Mouse (Mus musculus) right cerebral cortex, postnatal 14 days (tissue): Measurements from ENCODE around the gene Aff1.

ENCODE experiments used
- DNase-seq: peaks from one replicate; pipeline ENCODE4 v3.0.0; 2022

Aff1 gene

DNA sequence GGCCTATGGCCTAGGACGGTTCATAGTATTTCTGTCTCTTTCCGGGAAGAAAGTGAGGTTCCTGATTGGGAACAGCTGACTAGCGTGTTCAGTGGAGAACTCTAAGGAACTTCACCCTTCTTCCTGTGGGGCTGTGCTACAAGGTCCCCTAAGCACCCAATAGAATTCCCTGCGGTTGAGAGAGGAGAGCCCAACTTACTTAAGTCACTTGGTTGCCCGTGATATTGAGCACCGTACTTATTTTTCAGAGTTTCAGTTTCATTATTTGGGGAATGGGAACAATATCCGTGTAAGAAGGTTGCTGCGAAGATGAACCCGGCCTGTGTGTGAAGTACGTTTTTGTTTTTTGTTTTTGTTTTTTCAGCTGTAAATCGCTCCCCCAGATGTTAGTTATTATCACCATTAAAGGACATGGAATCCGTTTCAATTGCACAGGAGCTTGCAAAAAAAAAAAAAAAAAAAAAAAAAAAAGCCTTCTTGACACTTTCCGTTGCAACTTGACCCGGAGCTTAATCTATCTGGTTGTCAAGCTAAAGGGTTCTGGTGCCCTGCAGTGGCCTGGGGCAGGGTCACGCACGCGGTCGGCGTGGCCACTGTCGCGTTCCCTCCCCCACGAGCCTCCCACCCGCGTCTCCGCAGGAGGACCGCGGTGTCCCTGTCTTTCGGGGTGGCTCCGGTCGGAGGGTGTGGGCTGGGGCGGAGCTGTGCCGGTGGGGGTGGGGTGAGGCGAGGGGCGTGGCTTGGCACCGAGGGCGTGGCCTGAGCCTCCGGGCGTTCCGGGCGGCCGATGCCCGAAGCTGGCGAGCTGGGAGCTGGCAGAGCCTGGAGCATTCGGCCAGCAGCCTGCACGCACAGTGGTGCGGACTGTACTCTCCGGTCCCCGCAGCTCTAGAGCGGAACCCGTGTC is at the start of gene Aff1:
Gene Aff1, plus strand, starts transcription at position 751 of the 907 bp plus-strand sequence.
- peak; percentile 71 for DNase-seq

GRCm38 (mm10) chr5:103644167-103644566 is 48.0 kb upstream of the Aff1 start:
- DNase-seq: no peak

DNA sequence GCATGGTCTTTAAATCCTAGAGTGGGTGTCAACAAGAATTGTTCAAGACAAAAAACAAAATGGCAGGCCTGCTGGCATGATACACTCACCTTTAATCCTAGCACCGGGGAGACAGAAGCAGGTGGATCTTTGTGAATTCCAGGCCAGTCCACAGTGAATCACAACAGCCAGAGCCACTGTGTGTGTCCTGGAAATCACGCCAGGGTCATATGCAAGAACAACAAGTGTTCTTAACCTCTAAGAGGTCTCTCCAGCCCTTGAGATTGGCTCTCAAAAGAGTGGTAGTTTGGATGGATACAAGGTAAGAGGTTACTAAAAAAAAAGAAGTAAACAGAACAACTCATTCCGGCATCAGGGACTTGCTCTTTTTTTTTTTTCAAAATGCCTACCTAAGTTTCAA is 44.9 kb upstream of the Aff1 start:
- DNase-seq: no peak

- peak; percentile 23 for DNase-seq
These were observed 37.9 kb upstream of the Aff1 start for GRCm38 (mm10) chr5:103654225-103654624.

- DNase-seq: no peak
These were observed 37.4 kb upstream of the Aff1 start for GRCm38 (mm10) chr5:103654780-103655179.

DNA sequence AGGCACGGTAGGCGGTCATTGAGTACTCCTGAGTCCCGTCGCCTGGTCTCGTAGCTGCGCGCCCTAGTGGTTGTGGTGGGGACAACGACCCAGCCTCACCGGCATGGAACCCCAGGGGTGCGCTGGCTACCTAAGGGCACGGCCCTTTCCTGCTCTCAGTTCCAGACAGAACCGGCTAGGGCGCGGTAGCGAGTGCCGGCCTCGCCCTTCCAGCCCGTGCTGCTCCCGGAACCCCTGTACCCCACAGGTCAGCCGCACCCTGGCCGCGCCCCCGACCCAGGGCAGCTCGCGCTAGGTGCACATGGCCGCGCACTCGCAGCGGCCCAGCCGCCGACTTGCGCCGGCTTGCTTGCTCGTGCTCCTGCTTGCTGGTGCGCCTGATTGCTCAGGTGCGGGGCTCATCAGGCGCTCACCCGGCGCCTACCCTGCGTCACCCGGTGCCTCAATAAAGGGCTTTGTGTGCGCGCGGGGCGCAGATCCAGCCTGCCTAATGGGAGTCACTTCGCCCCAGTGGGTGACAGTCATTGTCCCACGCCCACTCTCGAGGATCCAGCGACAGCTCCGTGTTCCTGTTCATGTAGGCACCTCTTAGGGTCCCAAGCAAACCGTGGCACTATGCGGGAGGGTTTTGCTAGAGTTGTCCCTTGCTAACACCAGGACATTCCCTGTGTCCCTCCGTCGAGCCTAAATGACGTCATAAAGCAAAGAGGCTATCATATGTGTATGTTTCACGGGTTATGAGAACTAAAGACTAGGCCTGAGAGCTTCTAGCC is 36.6 kb upstream of the Aff1 start, which contains the start of gene 1700016H13Rik:
Gene 1700016H13Rik, minus strand, starts transcription at position 665 of the 773 bp plus-strand sequence.
- peak; percentile 57 for DNase-seq

- peak; percentile 18 for DNase-seq
These were observed 33.3 kb upstream of the Aff1 start for GRCm38 (mm10) chr5:103658921-103659320.

DNA sequence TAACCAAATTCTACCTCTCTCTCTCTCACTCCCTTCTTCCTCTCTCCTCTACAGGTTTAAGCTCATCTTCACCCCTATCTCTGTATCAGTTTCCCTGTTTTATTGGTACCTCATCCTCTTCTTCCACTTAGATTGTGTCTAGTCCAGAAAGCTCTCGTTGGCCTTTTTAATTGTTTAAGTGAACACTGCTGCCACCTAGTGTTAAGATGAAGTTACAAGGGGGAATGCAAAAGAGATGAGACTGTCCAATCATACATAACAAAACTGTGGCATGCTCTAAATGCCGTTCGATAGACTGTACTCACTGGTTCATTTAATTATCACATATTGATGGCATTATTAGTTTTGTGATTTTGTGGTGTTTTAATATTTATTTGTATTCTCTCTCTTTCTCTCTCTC is 32.6 kb upstream of the Aff1 start:
- no peak for DNase-seq

- no peak for DNase-seq
These were observed 27.2 kb upstream of the Aff1 start for GRCm38 (mm10) chr5:103664932-103665331.

DNA sequence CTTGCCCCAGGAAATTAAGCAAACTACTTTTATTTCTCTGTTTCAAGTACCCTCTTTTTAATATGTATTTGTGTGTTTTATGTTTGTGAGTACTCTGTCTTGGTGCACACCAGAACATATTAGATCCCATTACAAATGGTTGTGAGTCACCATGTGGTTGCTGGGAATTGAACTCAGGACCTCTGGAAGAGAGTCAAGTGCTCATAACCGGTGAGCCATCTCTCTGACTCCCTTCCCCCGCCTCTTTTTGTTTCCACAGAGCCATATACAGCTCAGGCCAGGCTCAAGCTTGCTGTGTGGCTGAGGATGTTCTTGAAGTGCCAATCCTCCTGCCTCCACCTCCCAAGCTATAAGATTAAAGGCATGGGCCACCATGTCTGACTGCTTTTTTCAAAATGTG is 26.3 kb upstream of the Aff1 start:
- no peak for DNase-seq

- DNase-seq: no peak
These were observed 20.3 kb upstream of the Aff1 start for GRCm38 (mm10) chr5:103671858-103672257.

DNA sequence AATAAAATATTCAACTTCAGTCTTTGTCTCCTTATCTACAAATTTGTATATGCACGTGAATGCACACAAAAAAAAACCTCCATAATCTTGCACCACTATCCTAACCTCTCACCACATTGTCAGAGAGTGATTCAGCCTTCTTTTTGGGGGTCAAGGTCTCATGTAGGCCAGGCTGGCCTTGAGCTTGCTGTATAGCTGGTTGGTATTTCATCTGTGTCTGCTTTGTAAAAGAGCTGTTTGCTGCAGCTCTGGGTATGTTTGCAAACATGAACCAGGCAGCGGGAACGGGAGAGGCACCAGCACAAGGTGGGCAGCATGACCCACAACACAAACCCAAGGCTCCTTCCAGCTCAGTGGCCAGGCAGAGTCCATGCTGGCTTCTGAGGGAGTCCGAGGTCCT is 18.6 kb upstream of the Aff1 start:
- DNase-seq: no peak

- no peak for DNase-seq
These were observed 17.7 kb upstream of the Aff1 start for GRCm38 (mm10) chr5:103674482-103674881.

GRCm38 (mm10) chr5:103676289-103676881 is 15.8 kb upstream of the Aff1 start:
- no peak for DNase-seq

DNA sequence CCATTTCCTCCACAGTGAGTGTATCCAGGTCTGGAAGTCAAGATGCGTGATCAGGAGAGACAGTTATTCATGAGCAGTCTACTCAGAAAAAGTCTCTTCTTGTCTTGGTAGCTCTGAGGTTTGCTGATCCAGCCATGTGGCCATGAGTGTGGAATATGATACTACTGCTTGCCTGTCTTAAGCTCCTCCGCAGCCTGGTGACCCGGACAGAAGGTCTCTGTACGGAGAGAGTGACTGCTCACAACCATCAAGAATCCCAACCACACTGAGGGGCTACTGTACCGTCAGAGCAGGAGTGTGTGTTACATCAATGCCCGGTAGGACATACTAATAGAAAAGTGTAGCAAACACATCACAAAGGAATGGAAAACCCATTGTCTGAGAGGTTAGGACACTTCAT is 14.3 kb upstream of the Aff1 start:
- no peak for DNase-seq

GRCm38 (mm10) chr5:103678974-103679373 is 13.2 kb upstream of the Aff1 start:
- DNase-seq: no peak

DNA sequence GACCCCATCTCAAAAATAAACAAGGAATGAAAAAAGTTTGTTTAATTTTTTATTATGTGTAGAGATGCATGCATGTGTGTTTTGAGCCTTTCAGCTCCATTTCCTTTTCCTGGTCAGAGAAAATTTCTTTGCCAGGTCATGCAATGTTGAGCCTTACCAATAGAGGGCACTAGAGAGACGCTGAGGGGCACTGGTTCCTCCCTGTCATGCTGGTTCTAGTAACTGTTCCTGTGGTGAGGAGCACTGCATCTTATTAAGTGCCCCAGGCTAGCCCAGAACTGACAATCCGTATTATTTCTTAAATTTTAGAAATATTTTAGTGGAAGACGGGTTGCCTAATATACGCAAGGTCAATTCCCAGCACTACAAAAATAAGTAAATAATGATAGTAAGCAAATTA is 11.8 kb upstream of the Aff1 start:
- DNase-seq: no peak

DNA sequence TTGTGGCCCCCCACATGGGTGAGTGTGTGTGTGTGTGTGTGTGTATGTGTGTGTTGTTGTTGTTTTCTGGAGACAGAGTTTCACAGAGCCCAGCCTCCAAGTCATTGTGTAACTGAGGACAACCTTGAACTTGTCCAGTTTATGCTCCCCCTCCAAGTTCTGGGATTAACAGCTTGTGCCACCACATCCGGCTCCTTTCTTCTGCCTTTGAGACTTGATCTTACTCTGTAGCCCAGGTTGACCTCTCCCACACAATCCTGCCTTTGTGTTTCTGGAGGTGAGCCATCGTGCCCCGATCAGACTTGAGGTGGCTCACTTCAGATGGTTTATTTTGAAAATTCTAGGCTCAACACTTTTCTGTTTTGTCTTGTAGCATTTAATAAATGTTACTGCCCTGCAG is 10.3 kb upstream of the Aff1 start:
- no peak for DNase-seq

DNA sequence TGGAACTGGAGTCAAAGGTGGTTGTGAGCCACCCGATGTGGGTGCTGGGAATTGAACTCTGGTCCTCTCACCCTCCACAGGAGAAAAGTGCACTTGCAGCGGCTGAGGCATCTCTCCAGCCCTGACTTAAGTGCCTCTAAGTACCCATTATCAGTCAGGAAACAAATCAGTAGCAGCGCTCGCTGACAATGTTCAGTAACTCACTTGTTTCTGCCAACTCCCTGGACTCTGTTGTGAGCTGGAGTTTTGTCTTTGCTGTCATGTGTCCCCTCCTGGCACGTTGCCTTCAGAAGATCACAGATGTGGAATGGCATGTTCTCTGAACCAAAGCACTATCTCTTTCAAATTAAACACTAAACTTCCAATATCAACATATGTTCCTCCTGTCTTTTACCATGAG is 2.5 kb upstream of the Aff1 start:
- no peak for DNase-seq

DNA sequence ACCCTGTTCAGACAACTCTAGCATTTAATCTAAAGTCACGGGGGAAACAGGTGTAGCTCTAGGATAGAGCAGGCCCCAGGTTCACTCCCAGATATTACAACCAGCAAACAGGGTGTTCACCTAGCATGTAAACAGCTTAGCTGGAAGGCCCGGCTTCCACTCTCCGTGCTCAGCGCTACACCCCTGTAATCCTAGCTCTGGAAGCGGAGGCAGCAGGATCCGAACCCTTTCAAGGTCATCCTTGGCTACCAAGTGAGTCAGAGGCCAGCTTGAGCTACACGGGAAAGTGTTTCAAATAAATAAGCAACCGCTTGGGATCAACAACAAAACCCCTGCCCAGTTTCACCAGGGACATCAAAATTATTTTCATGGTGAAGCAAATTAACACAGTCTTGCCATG is 2.0 kb upstream of the Aff1 start:
- no peak for DNase-seq

GRCm38 (mm10) chr5:103691171-103691570 is 1.0 kb upstream of the Aff1 start:
- no peak for DNase-seq

GRCm38 (mm10) chr5:103692531-103693040 is 412 bp downstream of the Aff1 start:
- peak; percentile 8 for DNase-seq

- DNase-seq: no peak
These were observed 967 bp downstream of the Aff1 start for GRCm38 (mm10) chr5:103693041-103693641.
